Mouse (Mus musculus) lung, postnatal 14 days (tissue): Measurements from ENCODE around the gene Best1.

Source experiments
- DNase-seq: peaks from one replicate; pipeline ENCODE4 v3.0.0; 2021

Gene Best1

GRCm38 (mm10) chr19:10001206-10001969 lies at the start of gene Best1, which contains the start of gene Rab3il1:
Best1 (minus strand) TSS chr19:10001633.
Rab3il1 (plus strand) TSS chr19:10001669.
- no peak for DNase-seq

- DNase-seq = no peak
These were observed 49.0 kb upstream of the Best1 start for GRCm38 (mm10) chr19:10050438-10050837.

GRCm38 (mm10) chr19:10049533-10049932 lies 48.1 kb upstream of the Best1 start:
- no peak for DNase-seq

- no peak for DNase-seq
These were observed 45.5 kb upstream of the Best1 start for GRCm38 (mm10) chr19:10046983-10047382.

GRCm38 (mm10) chr19:10046346-10046745 lies 44.9 kb upstream of the Best1 start:
- no peak for DNase-seq

GRCm38 (mm10) chr19:10045707-10046106 lies 44.3 kb upstream of the Best1 start:
- DNase-seq = no peak

- DNase-seq = peak; percentile 72
These were observed 42.2 kb upstream of the Best1 start for GRCm38 (mm10) chr19:10043643-10044042.

GRCm38 (mm10) chr19:10042816-10043215 lies 41.4 kb upstream of the Best1 start:
- DNase-seq = no peak

GRCm38 (mm10) chr19:10042232-10042631 lies 40.8 kb upstream of the Best1 start:
- DNase-seq = peak; percentile 44

- peak; percentile 86 for DNase-seq
These were observed 40.1 kb upstream of the Best1 start, which contains the start of gene Fads3 for GRCm38 (mm10) chr19:10041388-10042148. Fads3 (plus strand) TSS chr19:10041569.

GRCm38 (mm10) chr19:10040866-10041387 lies 39.5 kb upstream of the Best1 start:
- DNase-seq = no peak

GRCm38 (mm10) chr19:10039615-10040014 lies 38.2 kb upstream of the Best1 start:
- DNase-seq = no peak

GRCm38 (mm10) chr19:10038910-10039309 lies 37.5 kb upstream of the Best1 start:
- DNase-seq = peak; percentile 84

- DNase-seq = no peak
These were observed 36.9 kb upstream of the Best1 start for GRCm38 (mm10) chr19:10038364-10038763.

GRCm38 (mm10) chr19:10037534-10037933 lies 36.1 kb upstream of the Best1 start:
- DNase-seq = no peak

- DNase-seq = peak; percentile 95
These were observed 33.5 kb upstream of the Best1 start for GRCm38 (mm10) chr19:10034785-10035447.

- no peak for DNase-seq
These were observed 32.9 kb upstream of the Best1 start for GRCm38 (mm10) chr19:10034356-10034755.

- DNase-seq = peak; percentile 71
These were observed 32.0 kb upstream of the Best1 start for GRCm38 (mm10) chr19:10033211-10033973.

- DNase-seq = no peak
These were observed 28.3 kb upstream of the Best1 start for GRCm38 (mm10) chr19:10029746-10030145.

GRCm38 (mm10) chr19:10025169-10025875 lies 23.9 kb upstream of the Best1 start:
- peak; percentile 51 for DNase-seq

GRCm38 (mm10) chr19:10023304-10023758 lies 21.9 kb upstream of the Best1 start:
- DNase-seq = no peak
